Mouse (Mus musculus): ENCODE measurements around the gene Ing5.

- TF ChIP-seq POLR2A (IDR thresholded peaks at IDR 0.05; ENCODE audit: control insufficient read depth, extremely low read depth, insufficient read depth, low read length, poor library complexity) (no peak), CTCF (IDR thresholded peaks at IDR 0.05; ENCODE audit: borderline replicate concordance, control insufficient read depth, extremely low read depth, insufficient read depth, low read length, poor library complexity) (no peak)
These were observed 22.7 kb downstream of the Ing5 start for GRCm38 (mm10) chr1:93826540-93826835.

Measured in thymus, adult 2 months (tissue).